Mouse (Mus musculus) cerebellum, adult 18-20 months (tissue): ENCODE measurements at regions not wholly inside any gene's neighbourhood (a gene's known extent, or its start where the extent isn't known, plus 50 kb on each side); places are given as distances from the start of the nearest gene placed in this dataset.
A peak's percentile ranks its signal among the peaks of the same experiment; 100 is the strongest.

Experiments used
- DNase-seq, 2 experiments: peaks; one replicate each; pipeline ENCODE4 v3.0.0; 2021

DNA sequence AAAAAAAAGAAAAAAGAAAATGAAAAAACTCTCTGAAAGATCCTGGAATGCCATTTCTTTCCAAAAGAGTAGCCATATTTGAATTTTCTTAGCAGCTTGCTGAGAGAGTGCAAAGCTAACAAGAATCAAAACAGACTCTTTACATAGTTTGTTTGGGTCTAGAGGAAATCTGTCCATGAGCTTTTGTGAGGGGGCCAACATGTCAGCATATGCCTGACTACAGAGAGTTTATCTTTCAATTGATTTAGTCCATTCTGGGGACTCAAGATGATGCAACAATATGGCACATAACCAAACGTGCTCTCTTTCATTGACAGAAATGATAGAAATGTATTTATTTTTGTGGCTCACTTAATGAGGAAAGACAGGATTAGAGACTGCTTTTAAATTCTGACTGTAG is 822.8 kb upstream of the Acvr2a start:
- no peak for DNase-seq

DNA sequence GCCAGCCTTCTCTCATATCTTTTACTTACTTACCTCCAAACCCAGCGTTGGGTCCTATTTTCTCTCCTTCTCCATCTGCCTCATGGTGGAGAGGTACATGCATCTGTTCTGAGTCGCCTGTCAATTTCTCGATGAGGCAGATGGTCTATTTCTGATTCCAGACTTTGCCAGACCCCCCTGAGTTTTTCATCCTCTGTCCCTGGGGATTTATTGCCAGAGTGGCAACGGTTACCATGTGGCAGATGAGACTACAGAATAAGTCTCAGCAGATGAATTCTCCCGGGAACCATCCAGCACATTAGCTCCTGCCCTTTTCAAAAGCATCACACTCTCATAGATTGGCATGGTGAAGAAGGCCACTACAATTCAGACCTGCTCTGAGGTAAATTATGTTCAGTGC is 819.7 kb upstream of the Acvr2a start:
- DNase-seq, result peak; percentile 3 to 5

DNA sequence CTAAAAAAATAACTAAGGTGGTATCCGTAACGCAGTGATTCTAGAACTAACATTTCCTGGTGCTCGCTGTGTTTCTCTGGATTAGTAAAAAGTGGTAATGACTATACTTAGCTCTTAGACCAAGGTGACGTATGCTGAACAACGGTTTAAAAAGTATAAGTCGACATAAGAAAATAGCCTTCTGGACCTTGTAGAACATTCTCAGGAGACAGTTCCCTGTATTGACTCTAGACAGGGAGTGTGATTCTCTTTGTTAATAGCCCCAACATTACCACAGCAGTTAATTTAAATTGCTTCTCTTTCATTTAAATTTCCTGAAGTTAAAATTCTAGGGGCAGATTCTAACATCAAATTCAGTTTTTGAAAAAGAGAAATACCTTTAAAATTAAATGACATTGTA is 812.7 kb upstream of the Acvr2a start:
- no peak for DNase-seq

DNA sequence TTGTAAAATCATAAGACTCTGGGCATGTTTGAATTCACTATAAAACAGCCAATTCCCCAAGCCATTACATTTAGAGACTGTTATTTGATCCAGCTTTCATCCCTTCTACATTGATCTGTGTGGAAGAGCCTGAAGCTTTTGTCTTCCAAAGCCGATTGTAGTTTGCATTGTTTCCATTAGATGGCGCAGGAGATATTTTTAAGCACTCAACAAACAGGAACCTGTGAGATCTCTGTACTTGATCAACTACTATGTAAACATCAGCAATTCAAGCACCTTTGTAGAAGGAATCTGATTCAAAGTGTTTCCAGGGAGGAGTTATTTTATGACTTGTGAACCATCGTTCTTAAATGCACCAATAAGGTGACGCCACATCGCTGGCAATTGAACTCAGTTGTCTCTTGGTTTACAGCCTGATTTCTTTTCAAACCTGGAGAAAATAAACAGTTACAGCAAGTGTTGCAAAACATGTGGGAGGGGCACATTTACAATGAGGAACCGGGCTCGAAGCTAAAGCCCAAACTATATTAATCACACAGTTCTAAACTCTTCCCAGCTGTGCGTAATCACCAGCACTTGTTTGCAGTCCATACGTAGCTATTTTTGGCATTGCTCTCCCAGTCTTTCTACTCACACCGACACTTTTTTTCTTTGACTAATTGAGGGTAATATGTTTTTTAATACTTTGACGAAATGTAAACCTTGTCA is 812.0 kb upstream of the Acvr2a start:
- DNase-seq, result peak; percentile 42 to 60

DNA sequence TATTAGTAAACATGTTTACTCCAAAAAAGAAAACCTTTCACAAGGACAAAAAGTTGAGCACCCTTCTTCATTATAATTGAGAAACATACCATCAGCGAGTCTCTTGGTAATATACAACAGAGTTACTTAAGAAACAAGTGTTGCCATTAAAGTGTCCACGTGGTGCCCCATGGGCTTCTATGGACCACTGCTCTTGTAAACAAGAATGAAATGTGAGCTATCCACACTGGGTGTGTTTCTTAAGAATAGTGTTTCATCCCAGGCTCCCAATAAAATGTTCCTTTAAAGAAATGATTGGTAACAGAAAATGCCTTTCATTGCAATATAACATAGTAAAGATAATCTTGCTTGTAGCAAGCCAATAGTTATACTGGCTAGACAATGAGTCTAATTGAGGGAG is 803.6 kb upstream of the Acvr2a start:
- DNase-seq, result no peak

DNA sequence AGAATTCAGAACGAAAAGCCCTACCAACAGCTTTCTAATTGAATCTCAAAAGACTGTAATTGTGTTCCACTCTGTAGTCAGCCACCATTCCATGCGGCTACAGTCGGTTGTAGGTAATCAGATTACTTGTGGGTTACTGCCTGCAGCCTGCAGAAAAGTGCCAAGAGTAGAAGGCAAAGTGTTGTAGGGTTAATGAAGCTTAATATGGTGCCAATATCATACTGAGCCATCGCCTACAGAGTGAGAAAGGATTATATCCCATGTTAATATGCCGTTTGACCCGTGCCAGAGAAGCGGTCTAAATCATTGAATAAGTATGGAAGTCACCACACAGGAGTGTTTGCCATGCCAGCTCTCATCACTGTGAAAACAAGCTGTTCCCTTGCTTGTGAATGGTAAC is 786.4 kb upstream of the Acvr2a start:
- DNase-seq, result no peak

DNA sequence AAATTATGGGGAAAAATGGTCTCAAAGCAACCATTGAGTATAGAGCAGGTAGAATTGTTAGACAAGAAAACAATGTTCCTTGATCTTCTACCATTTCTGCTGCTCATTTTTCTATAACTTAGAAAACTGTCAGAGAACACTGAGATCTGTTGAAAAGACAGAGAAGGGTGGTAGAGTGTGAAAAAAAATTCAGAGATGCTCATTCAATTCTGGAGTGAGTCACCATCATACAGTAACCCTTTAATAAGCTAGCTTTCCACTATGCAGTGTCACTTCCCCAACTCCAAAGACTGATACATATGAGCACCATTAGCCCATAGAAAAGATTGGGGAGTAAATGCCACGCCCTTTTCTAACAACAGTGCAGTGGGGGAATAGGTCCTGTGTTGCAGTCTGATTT is 752.5 kb upstream of the Acvr2a start:
- DNase-seq, result no peak

DNA sequence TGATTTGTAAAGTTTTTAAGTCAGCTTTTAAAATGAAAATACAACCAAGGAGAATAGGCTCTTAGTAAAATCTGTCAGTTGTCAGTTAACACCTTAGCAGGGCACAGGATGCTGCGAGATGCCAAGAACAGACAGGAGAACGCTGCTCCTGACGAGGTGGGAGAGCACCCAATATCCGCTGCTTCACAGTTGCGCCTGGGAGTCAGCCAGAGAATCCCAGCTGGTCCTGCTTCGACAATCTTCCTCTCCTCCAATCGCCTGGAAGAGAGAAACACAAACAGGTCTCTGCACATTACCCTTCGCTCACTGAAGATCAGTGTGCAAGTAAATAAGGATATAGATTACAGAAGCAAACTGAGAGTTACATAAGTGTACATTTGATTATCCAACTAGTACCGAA is 750.5 kb upstream of the Acvr2a start:
- peak; percentile 82 to 88 for DNase-seq

DNA sequence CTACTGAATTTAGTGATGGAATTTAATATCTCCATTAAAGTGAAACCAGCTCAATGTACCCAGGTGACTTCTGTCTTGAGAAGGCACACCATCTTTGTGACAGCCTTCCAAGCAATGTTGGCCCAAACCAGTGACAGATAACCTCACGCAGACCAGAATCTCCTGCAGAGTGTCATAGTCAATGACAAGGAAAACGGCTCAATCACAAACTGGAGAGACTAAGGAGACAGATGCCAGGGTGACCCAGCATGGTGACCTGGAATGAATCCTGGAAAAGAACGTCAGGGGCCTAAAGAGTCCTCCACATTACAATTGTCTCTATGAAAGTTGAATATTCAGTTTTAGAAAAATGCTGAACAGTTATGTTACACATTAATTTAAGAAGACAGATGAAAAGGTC is 748.7 kb upstream of the Acvr2a start:
- no peak for DNase-seq

DNA sequence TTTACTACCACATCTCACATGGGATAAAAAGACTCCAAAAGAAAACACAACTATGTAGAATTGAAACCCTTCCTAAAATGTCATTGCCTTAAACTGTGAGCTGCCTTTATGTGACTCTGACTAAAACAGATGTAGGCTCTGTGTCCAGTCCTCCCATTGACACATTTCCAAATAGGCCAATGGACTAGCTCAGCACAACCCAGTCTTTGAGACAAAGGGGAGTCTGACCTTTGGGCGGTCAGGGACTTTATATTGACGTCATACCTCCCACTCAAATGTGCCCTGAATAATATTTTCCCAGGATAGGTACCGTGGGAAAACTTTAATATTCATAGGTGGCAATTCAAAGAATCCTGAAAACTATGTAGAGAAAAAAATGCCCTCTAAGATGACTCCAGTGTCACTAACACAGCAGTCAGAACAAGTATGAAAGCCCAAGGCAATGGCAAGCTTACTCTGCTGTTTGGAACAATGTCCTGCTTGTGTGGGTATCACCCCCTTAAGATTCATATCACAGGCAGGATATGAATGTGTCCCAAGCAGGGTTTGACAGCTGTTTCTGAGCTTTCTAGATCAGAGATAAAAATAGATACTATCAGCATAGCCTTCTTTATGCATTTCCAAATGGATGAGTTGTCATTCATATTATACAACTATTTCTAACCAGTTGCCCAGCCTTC is 731.6 kb upstream of the Acvr2a start:
- no peak for DNase-seq

DNA sequence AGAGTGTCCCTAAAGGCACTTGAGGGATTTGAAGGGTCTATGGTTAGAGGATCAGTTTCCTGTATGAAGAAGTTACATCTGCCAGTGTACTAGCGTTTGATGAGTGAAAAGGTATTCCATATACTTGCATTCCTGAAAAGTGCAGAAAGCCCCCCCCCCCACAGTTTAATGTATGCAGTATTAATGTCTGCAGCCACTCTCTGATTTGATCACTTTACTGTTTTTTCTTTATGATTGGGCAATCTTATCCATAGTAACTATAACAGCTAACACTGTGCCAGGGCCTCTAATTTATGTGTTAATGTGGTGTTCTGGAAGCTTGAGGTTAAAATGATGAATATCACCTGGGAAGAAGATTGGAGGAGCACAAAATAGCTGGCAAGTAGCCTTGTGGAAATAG is 715.6 kb upstream of the Acvr2a start:
- DNase-seq, result no peak

DNA sequence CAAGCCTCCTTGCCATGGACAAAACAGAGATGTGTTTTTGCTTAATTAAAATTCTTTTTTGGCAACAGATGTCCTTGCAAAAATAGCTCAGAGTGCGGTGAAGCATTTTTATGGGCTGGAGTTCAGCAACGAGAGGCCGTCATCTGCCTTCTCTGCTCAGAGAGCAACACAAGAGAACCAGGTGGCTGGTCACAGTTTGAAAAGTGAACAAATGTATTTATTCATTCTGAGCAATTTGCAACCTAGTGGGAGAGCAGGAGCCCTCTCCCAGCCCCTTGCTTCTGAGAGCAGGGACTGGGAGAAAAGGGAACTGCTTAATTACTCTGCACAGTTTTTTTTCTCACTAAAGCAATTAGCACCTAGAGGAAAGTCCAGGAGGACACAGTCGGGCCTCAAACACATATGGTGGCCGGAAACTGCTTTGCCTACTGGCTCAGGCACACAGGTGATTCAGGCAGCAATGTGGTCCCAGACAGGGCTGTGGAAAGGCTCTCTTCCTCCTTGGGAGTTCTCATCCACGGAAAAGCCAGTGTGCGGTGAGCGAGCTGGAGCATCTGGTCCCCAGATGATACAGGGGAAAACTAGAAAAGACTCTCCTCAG is 714.9 kb upstream of the Acvr2a start:
- peak; percentile 74 to 84 for DNase-seq

DNA sequence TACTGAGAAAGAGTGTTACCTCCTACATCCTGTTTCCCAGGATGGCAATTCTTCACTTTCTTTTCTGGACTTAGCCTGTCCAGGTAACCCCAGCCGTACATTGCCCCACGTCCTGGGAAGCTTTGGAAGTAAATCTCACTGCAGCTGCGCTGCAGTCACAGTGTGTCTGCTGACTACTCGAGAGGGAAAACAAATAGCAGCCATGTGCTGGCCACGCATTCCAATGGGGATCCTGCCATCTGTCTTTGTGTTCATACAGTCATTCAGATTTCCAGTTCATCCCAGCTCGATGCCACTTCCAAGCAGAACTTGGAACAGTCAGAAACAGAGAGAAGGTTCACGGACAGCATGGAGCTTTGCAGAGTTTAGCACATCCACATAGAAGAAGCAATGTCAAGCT is 690.2 kb upstream of the Acvr2a start:
- peak; percentile 5 to 10 for DNase-seq

DNA sequence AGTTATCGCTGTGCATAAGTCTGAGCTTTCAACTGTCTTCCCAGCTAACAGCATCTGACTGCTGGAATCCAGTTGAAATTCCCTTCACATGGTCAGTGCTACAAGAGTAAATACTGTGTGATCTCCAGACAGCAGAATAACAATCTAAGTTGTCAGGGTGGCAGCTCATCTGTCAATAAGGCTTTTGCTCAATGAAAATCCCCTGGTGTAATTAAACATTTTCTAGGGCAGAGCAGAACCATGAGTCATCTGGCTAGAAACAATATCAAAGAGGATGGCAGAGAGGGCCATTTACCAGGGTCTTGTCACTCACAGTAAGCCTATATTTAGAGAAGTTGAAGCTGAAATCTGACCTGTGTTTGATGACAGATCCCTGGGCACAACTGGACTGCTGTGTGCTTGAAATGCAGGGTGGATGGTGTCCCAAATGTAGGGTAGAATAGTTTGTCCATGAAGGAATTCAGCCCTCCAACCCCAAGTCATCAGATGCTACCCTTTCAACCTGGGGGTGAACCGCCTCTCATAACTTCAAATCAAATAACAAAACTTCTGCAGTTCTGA is 675.8 kb upstream of the Acvr2a start:
- DNase-seq, result no peak

DNA sequence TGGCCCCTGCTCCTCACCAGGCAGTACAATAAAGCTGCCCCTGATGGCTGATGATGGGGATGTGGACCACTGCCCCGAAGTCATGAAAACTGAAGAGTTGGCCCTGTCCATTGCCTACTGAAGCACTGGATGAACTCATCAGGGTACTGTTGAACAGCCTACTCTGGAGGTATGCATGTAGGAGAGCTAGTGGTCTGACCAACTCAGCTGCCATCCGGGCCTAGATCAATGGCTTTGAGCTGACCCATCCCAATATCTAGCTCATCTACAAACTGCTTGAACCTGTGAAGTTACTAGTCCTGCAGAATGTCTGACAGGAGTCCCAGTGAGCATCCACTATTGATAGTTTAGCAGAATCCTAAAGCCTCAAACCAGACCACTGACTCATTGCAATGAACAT is 672.6 kb upstream of the Acvr2a start:
- DNase-seq, result no peak

DNA sequence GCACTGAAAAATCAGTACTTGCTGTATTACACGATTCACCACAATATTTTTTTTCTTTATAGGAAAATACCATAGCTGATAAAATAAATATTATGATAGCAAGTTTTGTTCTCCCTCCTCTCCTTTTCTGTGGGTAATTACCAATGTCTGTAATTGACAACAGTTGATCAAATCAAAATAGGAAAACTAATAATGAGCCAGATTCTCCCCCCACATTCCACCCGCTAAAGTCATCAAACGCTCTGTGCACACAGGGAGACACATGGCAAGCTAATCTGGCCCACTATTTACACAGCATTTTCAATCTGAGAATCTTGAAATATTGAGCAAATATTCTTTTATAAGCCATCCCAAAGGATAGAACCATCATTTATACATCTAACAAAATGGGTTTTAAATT is 659.2 kb upstream of the Acvr2a start:
- DNase-seq, result no peak

DNA sequence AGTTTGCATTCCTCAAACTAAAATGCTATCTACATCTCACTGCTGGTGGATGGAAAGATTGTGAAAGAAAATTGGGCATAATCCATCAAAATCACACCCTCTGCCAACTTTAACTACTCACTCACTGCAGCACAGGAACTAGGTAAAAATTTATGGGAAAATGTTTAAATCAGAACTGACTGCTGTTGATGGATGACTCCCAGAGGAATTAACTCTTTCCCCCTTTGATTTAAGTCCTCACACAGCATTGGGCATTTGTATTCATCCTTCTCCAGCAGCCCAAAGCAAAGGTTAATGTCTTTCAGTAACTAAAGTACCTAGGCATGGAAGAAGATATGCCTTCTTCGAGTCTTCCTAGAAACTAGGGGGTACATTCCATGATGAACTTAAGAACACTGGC is 641.3 kb upstream of the Acvr2a start:
- no peak for DNase-seq

DNA sequence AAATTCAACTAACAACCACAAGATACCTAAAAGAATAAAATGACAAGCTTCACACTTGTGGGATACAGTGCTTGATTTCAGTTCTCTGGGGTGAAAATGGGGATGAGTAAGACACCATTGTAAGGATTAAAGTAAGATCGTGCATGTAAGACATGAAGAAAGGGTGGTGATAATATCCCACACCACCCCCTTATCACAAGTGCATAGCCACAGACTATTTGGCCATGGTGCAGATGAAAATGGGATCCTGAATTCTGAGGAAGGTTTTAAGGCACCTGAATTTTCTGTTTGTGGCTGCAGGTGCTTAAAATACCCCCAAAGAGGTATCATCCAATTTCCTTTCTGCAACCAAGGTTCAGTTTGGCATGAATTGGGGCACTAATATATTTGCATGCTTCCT is 627.7 kb upstream of the Acvr2a start:
- no peak for DNase-seq

DNA sequence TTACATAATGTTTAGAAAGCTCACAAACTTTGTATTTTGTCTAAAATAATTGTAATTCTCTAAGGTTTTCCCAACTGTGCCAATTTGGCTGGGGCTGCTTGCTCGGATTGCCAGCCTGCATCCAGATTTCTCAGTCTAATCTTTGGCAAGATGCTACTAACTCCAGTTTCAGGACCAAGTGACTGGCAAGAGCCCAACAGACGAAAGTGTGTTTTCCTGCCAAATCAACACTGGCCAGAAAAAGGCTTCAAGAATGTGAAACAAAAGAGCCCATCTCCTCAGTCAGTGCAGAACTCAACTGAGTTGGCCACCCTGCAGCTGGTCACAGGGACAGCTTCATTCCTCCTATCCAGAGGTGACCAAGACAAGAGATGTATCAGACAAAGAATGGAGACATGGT is 627.3 kb upstream of the Acvr2a start:
- DNase-seq, result peak; percentile 29 to 38

DNA sequence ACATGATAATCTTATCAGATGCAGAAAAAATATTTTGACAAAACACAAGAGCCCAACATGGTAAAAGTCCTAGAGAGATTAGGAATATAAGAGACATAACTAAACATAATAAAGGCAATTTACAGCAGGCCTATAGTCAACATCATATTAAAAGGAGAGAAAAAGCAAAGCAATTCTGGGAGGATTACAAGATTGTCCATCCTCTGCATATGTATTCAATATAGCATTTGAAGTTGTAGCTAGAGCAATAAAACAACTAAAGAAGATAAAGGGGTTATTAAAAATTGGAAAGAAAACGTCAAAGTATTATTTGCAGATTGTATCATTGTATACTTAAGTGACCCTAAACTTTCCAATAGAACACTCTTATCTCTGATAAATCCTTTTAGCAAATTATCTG is 602.1 kb upstream of the Acvr2a start:
- no peak for DNase-seq

DNA sequence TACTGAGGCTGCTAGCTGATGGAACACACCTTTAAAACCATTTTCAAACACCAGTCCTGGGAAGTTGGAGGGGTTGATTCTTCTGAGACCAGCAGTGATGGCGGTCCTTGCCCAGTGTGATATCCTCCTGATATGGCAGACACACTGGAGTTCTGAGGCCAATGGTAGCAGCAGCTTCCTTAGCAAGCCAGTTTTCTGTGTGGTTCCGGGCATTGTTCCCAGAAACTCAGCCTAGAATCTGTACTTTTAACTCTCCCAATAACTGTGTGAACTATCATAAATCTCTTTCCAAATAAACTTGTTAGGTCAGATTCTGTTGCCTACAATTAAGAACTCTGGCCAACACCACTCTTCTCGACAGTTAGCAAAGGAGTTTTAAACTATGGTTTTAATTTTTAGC is 593.1 kb upstream of the Acvr2a start:
- no peak for DNase-seq

DNA sequence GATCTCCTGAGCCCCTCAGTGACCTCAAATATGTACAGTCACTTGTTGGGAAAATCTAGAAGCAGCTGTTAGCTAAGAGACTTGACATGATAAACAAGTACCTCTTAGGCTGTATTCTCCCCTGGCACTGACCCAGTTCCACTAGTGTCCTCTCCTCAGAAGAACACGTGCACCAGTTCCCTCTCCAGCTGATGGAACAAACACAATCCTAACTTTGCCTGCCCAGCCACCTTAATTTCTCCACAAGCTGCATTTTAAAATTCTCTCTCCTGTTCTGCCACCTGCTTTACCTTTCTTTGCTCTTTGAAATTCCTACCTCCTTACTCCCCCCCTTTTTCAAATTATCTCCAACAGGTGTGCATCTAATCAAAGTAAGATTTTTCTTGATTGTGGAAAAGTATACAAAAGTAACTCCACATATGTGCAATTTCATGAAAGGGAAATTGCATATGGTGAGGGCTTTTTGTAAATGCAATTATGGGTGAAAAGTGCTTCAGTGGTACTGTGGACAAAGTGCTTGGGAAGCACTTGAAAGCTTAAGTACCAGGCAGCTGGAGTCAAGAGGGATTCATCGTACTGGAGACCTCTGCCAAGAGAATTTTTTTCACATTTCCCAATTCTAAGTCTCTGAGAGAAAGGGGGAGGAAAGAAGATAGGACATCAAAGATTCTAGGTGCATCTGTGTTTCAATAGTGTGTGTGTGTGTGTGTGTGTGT is 590.7 kb upstream of the Acvr2a start:
- DNase-seq, result no peak

DNA sequence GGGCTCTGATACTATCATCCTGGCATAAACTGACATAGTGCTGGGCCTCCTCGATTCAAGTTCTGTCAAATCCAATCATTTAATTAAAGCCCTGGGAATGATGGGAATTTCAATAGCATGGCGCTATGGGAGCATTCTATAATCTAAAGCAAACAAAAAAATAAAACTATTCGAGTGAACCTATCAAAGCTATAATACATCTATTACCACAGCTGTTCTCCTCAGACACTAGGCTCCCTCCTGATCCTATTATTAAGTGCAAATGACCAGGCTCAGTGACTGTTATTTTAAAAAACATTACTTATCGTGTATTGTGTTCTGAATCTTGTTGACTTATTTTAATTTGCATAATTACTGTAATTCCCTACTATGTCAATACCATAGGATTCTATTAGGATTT is 563.7 kb upstream of the Acvr2a start:
- DNase-seq, result no peak

DNA sequence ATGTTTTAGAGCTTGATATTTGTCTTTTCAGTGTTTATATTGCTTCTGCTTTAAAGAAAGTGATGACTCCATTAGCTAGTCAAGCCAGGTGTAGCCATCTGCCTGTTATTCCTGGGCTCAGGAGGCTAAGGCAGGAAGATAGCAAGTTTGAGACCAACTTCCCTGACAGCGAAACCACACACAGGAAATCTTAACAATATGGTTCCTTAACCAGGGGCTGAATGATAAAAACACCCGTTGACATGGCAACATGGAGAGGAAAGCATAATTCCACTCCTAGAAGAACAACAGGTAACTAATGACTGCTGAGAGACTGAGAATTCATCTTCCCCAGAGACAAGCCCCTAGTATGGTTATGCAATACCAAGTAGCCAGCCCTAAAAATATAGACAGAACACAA is 553.6 kb upstream of the Acvr2a start:
- no peak for DNase-seq
